Mouse (Mus musculus) gastrocnemius, adult 2 months (tissue): Measurements from ENCODE around the gene Slc6a2. TPM values are rescaled to one million over a fixed set of nuclear protein-coding genes. Genes with fewer than 3 reads are reported as not detected.

Experiments used
- DNase-seq: peaks from one replicate; pipeline ENCODE4 v3.0.0; 2022
- H3K27ac ChIP-seq: fragments of 200-600 bp; 2 replicates; pipeline ENCODE4 v1.8.1; 2022; ENCODE audit warnings: mild to moderate bottlenecking
- H3K4me3 ChIP-seq: fragments of 200-600 bp; 2 replicates; pipeline ENCODE4 v1.8.1; 2022; ENCODE audit warnings: mild to moderate bottlenecking, moderate library complexity
- CTCF ChIP-seq: fragments of 200-600 bp; IDR thresholded peaks from 2 replicates; pipeline ENCODE4 v1.8.1; 2022; ENCODE audit warnings: antibody characterized with exemption, mild to moderate bottlenecking, moderate library complexity
- intact Hi-C: fragments of 180-260 bp; cut with DNase I; formaldehyde crosslinking; loops from one replicate; pipeline ENCODE4 v1.15.1; 2025
- microRNA-seq: library from miRNA; unstranded; fragments of <30 nt; microRNA quantifications from one replicate; pipeline ENCODE4 v1.2.0, GENCODE M21; 2021
- total RNA-seq, 2 experiments: library from RNA; stranded (reverse); gene quantifications; 2 replicates each; pipeline ENCODE4 v1.2.3; 2021

Gene Slc6a2
- total RNA-seq, 2 experiments from 2014 or later, result 0.20 to 0.39 TPM

- Histone ChIP-seq H3K27ac (peak overlapping the region; percentile 79), H3K4me3 (no peak overlapping the region)
- no peak for TF ChIP-seq CTCF
- DNase-seq, result peak; percentile 24
- intact Hi-C loops, result no loop called here
Observed at GRCm38 (mm10) chr8:93040776-93041567, 81.1 kb downstream of the Slc6a2 start.

GRCm38 (mm10) chr8:93043083-93043482, 83.2 kb downstream of the Slc6a2 start:
- Histone ChIP-seq H3K4me3 (no peak overlapping the region), H3K27ac (peak overlapping the region; percentile 24; the same call in 1 of the 2 replicates)
- DNase-seq, result no peak
- no peak for TF ChIP-seq CTCF
- intact Hi-C loops, result no loop called here

DNA sequence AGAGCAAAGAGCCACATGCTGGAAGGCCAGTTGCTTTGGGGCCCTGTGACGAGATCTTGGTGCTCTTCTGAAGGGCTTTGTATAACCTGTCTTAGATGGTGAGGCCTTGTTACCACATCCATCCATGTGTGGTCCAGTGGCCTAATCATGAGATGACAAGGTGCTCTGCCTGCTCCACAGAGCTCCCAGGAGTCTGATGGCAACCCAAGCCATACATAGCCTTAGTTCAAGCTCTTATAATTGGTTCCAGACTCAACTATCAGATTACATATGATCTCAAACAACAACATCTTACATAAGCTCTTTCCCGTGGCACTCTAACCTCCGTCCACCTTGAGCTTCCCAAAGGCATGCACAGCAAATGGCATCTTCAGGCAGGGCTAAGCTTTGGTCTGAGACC, 88.2 kb downstream of the Slc6a2 start, which contains the start of gene Ces1a:
TSS of gene Ces1a (minus strand) at position 101 of the 400 bp plus-strand sequence.
- intact Hi-C loops, result loop anchor here (5.0 kb wide), 1 partner anchor 36 kb away; no protein-coding TSS in a partner anchor
- TF ChIP-seq CTCF, result no peak
- DNase-seq, result no peak
- Histone ChIP-seq H3K27ac (no peak within 1 kb of the TSS), H3K4me3 (no peak within 1 kb of the TSS)

DNA sequence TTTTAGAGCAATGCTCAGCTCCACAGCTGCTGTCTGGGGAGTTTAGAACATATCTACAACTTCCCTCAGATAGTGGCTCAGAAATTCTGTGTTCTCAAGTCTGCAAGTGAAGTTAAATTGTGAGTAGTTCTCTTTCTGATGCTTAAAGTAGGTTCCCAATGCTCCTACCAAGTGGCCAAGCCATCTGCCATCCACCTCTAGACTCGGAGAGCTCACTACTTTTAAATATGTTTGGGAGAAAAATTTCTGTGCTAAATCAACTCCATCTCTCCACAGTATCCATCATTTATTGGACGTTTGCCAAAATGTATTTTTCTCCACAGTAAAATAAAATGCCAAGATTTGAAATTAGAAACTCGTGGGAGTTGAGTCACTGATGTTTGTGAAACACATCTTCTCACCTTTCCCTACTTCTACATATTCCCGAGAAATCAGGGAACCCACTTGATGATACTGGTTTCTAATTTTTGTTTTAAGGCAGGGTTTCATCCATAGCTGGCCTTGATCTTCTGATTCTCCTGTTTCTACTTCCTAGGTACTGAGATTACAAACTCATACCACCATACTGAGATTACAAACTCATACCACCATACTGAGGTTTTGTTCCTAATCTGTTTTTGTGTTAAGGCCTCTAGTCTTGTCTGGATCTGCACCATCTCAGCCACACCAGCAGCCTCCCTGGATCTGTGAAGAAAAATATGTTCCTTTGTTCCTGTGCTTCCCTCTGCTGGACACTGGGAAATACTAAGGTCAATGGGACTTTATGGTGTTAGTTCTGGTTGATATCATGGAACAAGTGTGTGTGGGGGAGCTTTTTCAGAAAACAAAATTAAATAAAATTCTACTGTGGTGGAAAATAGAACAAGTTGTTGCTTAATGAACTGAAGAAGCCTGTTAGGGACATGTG, 88.9 kb downstream of the Slc6a2 start:
- intact Hi-C loops, result loop anchor here (5.0 kb wide), 1 partner anchor 36 kb away; no protein-coding TSS in a partner anchor
- peak; percentile 27; the same call in 1 of the 2 replicates for TF ChIP-seq CTCF
- H3K27ac ChIP-seq, result no peak overlapping the region
- DNase-seq, result no peak
- H3K4me3 ChIP-seq, result no peak overlapping the region

Small RNA genes within 50 kb of the gene (microRNA-seq; reads per million reads assigned to microRNA genes)
- not detected for gene Gm22151

Other genes with a start within 250 kb of the Slc6a2 start
- gene Mmp2, start 132.8 kb upstream of the Slc6a2 start, total RNA-seq, result 10 to 100 TPM; 35.5 to 75.4 TPM
- gene Lpcat2, start 104.7 kb upstream of the Slc6a2 start, total RNA-seq, result under 1 TPM; 0.15 to 0.22 TPM
- not detected for gene Capns2, start 58.7 kb upstream of the Slc6a2 start, total RNA-seq
- not detected for gene Ces1a, start 88.1 kb downstream of the Slc6a2 start, total RNA-seq
- not detected for gene Ces1b, start 119.9 kb downstream of the Slc6a2 start, total RNA-seq
- not detected for gene Ces1c, start 171.2 kb downstream of the Slc6a2 start, total RNA-seq
- gene Ces1d, start 237.8 kb downstream of the Slc6a2 start, total RNA-seq, result 100 to 1,000 TPM in 1 of 2 experiments, 10 to 100 TPM in 1; 50.8 to 119 TPM